Mouse (Mus musculus): Measurements from ENCODE around the gene Pdik1l. TPM values are rescaled to one million over a fixed set of nuclear protein-coding genes. Genes with fewer than 3 reads are reported as not detected.

Gene Pdik1l
- 10 to 100 TPM; 13.0 to 20.0 (median 15.5) TPM for total RNA-seq (2022)

GRCm38 (mm10) chr4:134287575-134288025 is at the start of gene Pdik1l:
Gene Pdik1l, minus strand, starts transcription at chr4:134287895.
- peak; percentile 70 for DNase-seq

- DNase-seq: no peak
Observed at GRCm38 (mm10) chr4:134330281-134330680, 42.6 kb upstream of the Pdik1l start.

- DNase-seq: no peak
Observed at GRCm38 (mm10) chr4:134328832-134329231, 41.1 kb upstream of the Pdik1l start.

GRCm38 (mm10) chr4:134328151-134328550 is 40.5 kb upstream of the Pdik1l start:
- DNase-seq: no peak

GRCm38 (mm10) chr4:134326859-134327530 is 39.3 kb upstream of the Pdik1l start:
- DNase-seq: no peak

GRCm38 (mm10) chr4:134324655-134325054 is 37.0 kb upstream of the Pdik1l start:
- no peak for DNase-seq

- no peak for DNase-seq
Observed at GRCm38 (mm10) chr4:134321524-134321923, 33.8 kb upstream of the Pdik1l start.

- DNase-seq: no peak
Observed at GRCm38 (mm10) chr4:134319674-134320073, 32.0 kb upstream of the Pdik1l start.

GRCm38 (mm10) chr4:134319074-134319473 is 31.4 kb upstream of the Pdik1l start:
- no peak for DNase-seq

GRCm38 (mm10) chr4:134316390-134316789 is 28.7 kb upstream of the Pdik1l start:
- DNase-seq: no peak

- DNase-seq: no peak
Observed at GRCm38 (mm10) chr4:134315470-134315869, 27.8 kb upstream of the Pdik1l start.

- no peak for DNase-seq
Observed at GRCm38 (mm10) chr4:134314876-134315275, 27.2 kb upstream of the Pdik1l start, which contains the start of gene Trim63. Gene Trim63, plus strand, starts transcription at chr4:134315120.

GRCm38 (mm10) chr4:134314081-134314655 is 26.5 kb upstream of the Pdik1l start:
- no peak for DNase-seq

- no peak for DNase-seq
Observed at GRCm38 (mm10) chr4:134312901-134313300, 25.2 kb upstream of the Pdik1l start.

GRCm38 (mm10) chr4:134312341-134312740 is 24.6 kb upstream of the Pdik1l start:
- no peak for DNase-seq

- DNase-seq: no peak
Observed at GRCm38 (mm10) chr4:134311784-134312183, 24.1 kb upstream of the Pdik1l start.

- DNase-seq: no peak
Observed at GRCm38 (mm10) chr4:134310656-134311055, 23.0 kb upstream of the Pdik1l start.

- no peak for DNase-seq
Observed at GRCm38 (mm10) chr4:134310106-134310505, 22.4 kb upstream of the Pdik1l start.

- peak; percentile 29 for DNase-seq
Observed at GRCm38 (mm10) chr4:134307367-134308072, 19.8 kb upstream of the Pdik1l start.

- DNase-seq: no peak
Observed at GRCm38 (mm10) chr4:134306963-134307362, 19.3 kb upstream of the Pdik1l start.

GRCm38 (mm10) chr4:134302084-134302483 is 14.4 kb upstream of the Pdik1l start:
- no peak for DNase-seq

- DNase-seq: no peak
Observed at GRCm38 (mm10) chr4:134300316-134300715, 12.6 kb upstream of the Pdik1l start.

- DNase-seq: no peak
Observed at GRCm38 (mm10) chr4:134299498-134299810, 11.8 kb upstream of the Pdik1l start.

Measured in adrenal gland, adult 8-10 months (tissue).